Mouse (Mus musculus) T-helper 1 cell (primary cell): ENCODE measurements around the gene Dennd2a.
"Not testable (repeated sequence)": the region's sequence is repeated elsewhere in the genome, so short reads cannot be mapped to it uniquely, and the experiment has no call there.

Experiments used
- in situ Hi-C: fragments of 300-600 bp; cut with MboI, MseI; formaldehyde crosslinking; loops from one replicate; pipeline ENCODE4 v1.15.1; 2025; ENCODE audit warnings: high pct_unique_total_duplicates

Dennd2a gene

GRCm38 (mm10) chr6:39455339-39456160, 102.1 kb downstream of the Dennd2a start:
- in situ Hi-C loops = no loop called here

GRCm38 (mm10) chr6:39454616-39455015, 103.1 kb downstream of the Dennd2a start:
- in situ Hi-C loops = no loop called here

GRCm38 (mm10) chr6:39453564-39453963, 104.1 kb downstream of the Dennd2a start:
- in situ Hi-C loops = no loop called here

- in situ Hi-C loops = no loop called here
Observed at GRCm38 (mm10) chr6:39451033-39451432, 106.6 kb downstream of the Dennd2a start.

- in situ Hi-C loops = no loop called here
Observed at GRCm38 (mm10) chr6:39450580-39450979, 107.1 kb downstream of the Dennd2a start.

GRCm38 (mm10) chr6:39447429-39448185, 110.1 kb downstream of the Dennd2a start:
- in situ Hi-C loops = no loop called here

GRCm38 (mm10) chr6:39445801-39446572, 111.7 kb downstream of the Dennd2a start:
- in situ Hi-C loops = no loop called here

GRCm38 (mm10) chr6:39442786-39443287, 114.8 kb downstream of the Dennd2a start:
- in situ Hi-C loops = no loop called here

- in situ Hi-C loops = no loop called here
Observed at GRCm38 (mm10) chr6:39440207-39440606, 117.5 kb downstream of the Dennd2a start.

GRCm38 (mm10) chr6:39437519-39437918, 120.1 kb downstream of the Dennd2a start:
- in situ Hi-C loops = not testable (repeated sequence)

- in situ Hi-C loops = no loop called here
Observed at GRCm38 (mm10) chr6:39435875-39436274, 121.8 kb downstream of the Dennd2a start.

- in situ Hi-C loops = no loop called here
Observed at GRCm38 (mm10) chr6:39434886-39435492, 122.7 kb downstream of the Dennd2a start.

- in situ Hi-C loops = no loop called here
Observed at GRCm38 (mm10) chr6:39434111-39434885, 123.4 kb downstream of the Dennd2a start.

GRCm38 (mm10) chr6:39433701-39434100, 124.0 kb downstream of the Dennd2a start:
- in situ Hi-C loops = no loop called here

GRCm38 (mm10) chr6:39433174-39433573, 124.5 kb downstream of the Dennd2a start:
- in situ Hi-C loops = no loop called here

- in situ Hi-C loops = no loop called here
Observed at GRCm38 (mm10) chr6:39430722-39431121, 126.9 kb downstream of the Dennd2a start.

- in situ Hi-C loops = no loop called here
Observed at GRCm38 (mm10) chr6:39429007-39429788, 128.5 kb downstream of the Dennd2a start.

GRCm38 (mm10) chr6:39427276-39428003, 130.2 kb downstream of the Dennd2a start:
- in situ Hi-C loops = no loop called here

GRCm38 (mm10) chr6:39426725-39427124, 130.9 kb downstream of the Dennd2a start:
- in situ Hi-C loops = no loop called here
